Mouse (Mus musculus) right cerebral cortex, postnatal 25 days (tissue): ENCODE data around the gene Olfr322.
"Not testable (repeated sequence)": the region's sequence is repeated elsewhere in the genome, so short reads cannot be mapped to it uniquely, and the experiment has no call there.

Experiments
- DNase-seq: peaks from one replicate; pipeline ENCODE4 v3.0.0; 2022

Olfr322 gene

DNA sequence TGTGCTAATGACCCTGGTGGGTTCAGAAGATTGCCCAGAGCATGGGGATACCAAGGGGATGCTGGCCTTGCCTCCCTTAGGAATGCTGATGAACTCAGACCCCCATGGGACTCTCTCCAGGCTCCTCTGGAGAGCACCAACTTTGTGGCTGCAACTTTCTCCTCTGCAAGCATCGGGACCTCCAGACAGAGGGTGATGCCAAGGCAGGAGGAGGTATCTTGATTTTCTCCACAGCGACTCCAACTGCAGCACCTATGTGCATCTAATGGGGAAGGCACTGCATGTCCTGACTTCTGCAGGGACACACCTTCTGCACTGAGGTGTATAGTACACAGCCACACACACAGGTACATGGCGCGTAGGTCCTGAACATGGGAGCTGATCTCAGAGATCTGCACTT, at the start of gene Olfr322:
Olfr322 (plus strand) TSS at position 187 of the 400 bp plus-strand sequence.
- no peak for DNase-seq

DNA sequence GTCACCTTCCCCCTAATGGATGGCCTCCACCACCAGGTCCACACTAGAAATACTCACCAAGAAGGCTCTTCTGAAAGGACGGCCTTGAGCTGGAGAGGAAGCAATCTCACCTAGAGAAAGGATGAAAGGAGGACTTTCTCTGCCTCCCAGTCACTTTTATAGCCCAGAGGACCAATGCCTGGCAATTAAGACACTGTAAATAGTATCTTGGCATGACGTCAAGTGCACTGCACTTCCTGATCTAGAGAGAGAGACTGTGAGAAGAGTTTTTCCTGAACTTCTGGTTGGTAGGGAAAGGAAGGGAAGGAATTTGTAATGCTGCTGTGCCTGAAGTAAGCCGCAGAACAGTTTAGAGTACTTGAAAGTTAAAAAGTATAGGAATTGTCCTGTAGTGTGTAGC, 45.2 kb upstream of the Olfr322 start:
- no peak for DNase-seq

DNA sequence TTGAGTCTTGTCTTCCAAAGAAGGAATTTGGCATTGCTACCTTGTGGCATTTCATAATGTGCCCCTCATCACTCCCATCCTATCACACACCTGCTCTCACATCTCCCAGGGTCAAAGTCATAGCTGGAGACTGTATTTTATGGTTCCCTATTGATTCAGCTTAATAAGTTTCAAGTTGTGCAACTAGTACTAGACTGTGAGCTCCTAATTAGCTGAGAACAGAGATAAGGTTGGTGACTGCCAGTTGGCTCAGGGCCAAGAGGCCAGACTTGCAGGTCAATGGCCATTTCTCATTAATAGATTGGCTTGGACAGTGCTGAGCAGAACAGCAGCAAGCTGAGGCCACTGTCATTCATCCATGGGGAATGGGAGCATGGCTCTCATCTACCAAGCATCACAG, 44.1 kb upstream of the Olfr322 start:
- no peak for DNase-seq

DNA sequence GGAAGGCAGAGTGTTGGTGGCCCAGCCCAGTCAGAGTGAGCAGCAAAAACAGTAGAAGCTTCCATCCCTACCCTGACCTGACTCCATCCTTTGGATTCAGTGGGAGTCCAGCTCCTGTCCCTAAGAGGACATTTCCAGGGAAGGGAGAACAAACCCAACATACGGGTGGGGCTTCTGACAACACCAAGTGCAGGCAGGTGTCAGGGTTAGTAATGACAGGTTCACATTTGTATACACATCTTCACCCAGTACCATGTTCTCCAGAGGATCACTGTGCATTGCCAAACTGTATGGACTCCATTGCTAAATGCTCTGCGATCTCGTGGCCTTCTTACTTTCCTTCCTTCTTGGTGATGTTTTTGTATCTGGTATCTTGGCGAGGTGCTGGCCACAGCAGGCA, 42.6 kb upstream of the Olfr322 start, which contains the start of gene 2210407C18Rik:
2210407C18Rik (minus strand) TSS at position 101 of the 400 bp plus-strand sequence.
- no peak for DNase-seq

DNA sequence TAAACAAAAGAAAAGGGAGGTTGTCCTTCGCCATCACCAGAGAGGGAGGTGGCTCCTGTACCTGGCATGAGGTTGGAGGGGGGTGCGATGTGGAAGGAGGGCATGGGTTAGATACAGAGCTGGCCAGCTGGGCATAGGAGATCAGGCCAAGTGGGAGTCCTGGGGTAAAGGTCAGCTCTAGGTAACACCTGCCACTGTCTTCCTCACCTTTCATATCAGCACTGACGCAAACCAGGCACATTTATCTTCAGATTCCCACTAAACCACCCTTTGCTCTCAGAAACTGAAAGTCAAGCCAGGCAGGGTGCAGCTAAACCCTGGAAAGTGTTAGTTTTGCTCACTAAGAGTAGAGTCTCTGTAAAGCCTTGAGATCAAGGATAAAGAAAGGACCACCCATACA, 40.2 kb upstream of the Olfr322 start:
- DNase-seq, result no peak

DNA sequence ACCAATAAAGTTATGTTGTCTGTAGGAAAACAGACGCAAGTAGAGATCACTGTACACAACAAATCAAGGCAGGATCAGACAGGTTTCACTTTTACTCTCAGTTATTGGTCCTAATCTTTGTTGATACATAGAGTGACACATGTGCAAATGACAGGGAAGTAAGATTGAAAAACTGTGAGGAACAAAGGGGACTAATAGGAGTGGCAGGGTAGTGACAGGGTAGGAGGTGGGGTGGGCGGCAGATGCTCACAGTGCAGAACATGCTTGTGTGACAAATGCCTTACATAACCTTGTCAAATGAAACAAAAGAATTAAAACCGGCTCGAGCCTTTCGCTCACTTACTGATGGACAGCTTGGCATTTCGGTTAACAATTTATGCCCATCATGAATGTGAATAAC, 39.8 kb upstream of the Olfr322 start:
- no peak for DNase-seq

DNA sequence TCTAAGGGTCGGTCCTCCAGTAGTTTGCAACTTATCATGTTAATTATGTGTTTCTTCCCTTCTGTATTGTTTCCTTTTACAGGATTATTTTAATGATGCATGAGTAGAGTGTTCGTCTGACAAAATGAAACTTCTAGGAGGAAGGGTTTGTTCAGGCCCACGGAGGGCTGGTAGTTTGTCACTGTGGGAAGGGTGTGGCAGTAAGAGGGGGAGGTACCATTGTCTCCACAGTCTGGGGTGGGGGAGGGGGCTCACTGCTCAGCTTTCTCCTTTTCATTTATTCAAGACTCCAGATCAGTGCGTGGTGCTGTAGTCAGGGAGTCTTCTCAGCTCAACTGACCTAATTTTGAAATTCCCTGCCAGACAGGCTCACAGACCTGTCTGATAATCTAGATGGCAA, 32.4 kb upstream of the Olfr322 start:
- no peak for DNase-seq

DNA sequence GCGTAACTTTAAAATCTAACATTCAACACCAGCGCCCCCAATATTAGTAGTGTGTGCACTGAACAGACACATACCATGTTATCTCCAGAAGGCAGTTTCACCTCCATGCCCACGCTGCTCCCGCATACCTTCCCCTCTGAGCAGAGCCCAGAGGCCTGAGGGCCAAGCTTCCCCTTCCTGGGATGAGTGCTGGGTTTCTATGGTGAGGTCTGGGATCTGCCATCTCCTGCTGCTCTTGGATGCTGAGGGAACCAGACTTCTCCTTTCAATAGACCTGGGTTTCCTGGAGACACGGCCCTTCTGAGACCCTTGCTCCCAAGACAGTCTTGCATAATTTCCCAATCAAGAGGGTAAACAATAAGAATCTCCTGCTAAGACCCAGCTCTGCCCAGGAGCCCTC, 28.2 kb upstream of the Olfr322 start, which contains the start of gene Olfr323:
Olfr323 (minus strand) TSS at position 101 of the 400 bp plus-strand sequence.
- no peak for DNase-seq

DNA sequence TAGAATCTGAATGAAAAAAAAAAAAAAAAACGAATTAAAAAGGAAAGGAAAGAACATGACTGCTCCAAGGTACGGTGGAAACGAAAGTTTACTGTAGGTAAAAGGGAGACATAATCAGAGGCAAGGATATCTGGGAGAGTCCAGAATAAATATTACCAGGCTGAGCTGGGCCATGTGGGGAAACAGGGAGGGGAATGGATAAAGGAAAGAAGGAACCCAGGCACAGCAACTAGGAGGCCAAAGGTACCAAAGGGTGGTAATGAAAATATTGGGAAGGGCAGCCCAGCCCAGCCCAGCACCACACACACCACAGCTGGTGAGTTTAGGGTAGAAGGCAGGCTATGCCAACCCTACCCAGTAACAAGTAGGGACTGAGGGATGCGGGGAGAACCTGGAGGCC, 23.7 kb upstream of the Olfr322 start:
- no peak for DNase-seq

DNA sequence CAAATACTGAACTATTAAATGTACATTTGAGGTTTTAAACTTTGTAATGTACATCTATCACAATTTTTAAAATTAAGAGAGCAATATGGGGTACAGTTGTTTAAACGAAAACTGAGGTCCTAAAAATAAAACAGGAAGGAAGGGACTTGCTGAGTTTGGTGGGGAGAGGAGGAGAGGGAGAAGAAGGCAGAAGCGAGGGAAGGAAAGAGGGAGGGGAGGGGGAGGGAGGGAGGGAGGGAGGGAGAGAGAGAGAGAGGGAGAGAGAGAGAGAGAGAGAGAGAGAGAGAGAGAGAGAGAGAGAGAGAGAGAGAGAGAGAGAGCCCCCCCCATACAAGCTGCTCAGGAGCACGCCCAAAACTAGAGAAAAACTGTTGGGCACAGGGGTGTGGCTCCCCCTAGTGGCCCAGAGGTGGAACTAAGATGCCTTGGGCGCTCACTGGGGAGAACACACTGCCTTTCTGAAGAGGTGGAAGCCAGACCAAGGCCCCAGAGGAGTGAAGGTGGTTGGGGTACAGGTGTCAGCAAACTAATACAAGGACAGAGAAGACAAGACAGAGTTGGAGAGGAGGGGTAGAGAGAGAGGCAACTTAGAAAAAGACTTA, 22.1 kb upstream of the Olfr322 start:
- no peak for DNase-seq

DNA sequence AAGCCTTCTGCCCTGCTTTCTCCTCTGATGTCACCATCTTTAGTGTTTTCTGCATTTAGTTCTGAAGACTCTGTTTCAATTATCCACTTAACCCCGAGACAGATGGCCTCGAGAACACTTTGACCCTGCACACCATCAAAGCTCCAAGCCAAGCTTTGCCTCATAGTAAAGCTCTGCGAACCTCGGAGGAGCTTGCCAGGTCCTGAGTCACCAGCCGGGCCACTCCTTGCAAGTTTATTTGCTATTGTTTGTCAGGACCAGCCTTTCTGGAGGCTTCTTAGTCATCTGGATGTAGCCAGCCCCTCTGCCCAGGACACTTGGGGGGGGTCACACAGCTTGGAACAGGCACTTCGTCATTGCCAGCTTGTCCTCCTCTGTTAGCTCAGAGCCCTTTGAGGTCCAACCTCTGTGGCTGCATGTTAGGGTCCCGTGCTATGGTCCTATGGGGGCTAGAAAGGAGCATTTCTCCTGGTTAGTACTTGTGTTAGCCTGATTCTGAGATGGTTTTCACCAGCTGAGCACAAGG, 20.3 kb upstream of the Olfr322 start:
- DNase-seq, result no peak

DNA sequence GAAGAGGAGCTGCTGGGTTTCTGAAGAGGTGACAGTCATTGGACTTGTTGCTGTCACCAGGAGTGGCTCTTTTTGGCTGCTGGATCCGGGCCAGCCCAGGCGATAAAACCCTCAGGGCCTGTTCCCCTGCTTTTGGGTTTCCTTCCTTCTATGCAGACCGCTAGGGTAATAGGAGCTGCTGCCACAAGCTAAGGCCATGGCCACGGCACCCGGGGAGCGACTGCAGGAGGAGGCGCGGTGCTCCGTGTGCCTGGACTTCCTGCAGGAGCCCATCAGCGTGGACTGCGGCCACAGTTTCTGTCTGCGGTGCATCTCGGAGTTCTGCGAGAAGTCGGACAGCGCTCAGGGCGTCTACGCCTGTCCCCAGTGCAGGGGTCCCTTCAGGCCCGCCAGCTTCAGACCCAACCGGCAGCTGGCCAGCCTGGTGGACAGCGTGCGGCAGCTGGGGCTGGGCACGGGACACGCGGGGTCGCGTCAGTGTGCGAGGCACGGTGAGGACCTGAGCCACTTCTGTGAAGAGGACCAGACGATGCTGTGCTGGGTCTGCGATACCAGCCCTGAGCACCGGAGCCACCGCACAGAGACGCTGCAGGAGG, 18.2 kb upstream of the Olfr322 start, which contains the start of gene Trim58:
Trim58 (plus strand) TSS at position 194 of the 596 bp plus-strand sequence.
- DNase-seq, result no peak

DNA sequence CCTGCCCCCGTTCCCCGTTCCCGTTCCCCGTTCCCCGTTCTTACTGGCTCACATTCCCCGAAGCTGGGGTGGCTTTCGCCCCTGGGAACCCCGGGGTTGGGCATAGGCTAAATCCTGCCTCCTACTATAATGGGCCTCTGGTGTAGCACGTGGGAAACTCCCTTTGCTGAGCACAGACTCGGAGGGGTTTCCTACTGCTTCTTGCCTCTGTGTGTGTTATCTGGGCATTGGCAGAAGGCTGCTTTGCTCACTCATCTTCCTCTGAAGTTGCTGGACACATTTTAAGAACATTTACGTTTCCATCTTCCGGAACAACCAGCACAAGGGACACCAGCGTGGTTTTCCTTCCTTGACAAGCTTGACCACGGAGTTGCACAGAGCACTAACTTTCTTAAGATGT, 17.5 kb upstream of the Olfr322 start:
- DNase-seq, result no peak

DNA sequence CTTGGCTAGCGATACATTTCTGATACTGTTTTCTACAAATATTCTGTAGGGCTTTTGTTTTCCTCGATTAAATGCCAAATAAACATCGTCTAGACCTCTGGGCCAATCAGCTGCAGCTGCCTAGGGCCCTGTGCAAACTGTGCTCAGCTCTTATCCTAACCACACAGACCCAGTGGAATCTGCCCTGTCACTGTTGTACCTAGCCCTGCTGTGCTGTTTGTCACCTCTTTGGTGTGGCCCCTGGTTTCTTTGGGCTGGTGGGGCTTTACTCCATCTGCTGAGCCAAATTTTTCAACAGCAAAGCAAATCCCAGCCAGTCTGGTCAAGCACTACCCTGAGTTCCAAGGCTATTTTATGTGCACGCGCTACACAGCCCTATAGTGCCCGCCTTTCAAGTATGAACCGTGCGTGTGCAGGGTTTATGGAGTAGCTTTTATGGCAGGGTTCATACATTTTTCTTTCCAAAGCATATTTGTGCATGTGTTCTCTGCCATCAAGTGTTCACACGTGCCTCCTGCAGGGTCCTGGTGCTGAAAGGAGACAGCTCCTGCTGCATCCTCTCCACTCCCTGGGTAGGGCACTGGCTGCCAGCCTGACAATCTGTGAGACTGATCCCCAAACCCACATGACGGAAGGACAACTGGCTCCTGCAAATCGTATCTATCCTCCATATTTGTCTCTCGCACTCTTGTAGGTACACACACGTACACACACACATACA, 16.8 kb upstream of the Olfr322 start:
- DNase-seq, result no peak

DNA sequence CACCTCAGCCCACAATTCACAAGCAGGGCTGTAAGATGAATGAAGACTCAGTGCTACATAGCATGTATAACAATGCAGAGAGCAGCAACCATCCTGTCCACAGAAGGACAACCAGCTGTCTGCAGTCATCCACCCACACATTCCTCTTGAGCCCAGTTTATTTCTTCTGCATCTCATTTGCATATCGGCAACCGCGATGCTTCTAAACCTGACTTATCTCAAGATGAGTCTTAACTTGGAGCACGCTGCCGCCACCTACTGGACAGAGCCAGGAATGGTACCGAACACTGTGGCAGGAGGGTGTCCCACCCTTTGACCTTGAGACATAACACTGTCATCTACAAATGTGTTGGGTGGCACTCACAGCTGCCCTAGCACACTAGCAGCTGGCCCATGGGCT, 15.2 kb upstream of the Olfr322 start:
- DNase-seq, result no peak

DNA sequence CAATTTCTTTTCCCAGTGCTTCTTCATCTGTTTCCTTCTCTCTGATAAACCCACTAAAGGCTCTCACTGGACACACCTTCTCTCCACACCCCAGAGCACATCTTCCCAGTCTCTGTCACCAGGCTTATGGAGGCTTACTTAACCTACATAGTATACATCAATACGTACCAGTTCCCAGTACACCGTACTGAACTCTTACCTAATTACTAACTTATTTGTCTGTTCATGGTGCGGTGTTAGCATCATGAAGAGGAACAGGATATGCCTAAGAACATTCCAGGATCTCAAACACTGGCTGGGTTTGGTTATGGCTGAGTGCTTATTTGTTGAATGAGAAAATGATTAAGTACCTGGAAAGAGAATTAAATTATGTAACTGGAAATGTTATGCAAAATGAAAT, 3.4 kb upstream of the Olfr322 start:
- no peak for DNase-seq

DNA sequence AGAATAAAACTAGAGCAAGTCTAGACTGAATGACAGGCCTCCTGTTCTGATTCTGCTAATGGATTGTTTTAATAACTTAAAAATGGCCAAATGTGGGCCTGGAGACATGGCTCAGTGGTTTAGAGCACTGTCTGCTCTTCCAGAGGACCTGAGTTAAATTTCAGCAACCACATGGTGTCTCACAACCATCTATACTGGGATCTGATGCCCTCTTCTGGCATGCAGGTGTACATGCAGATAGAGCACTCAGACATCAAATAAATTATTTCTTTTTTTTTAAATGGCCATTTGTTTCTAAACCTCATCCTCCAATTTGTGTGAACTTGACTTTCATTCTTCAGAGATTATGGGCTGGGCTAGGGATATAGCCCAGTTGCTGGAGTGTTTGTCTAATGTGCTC, 10.7 kb downstream of the Olfr322 start:
- DNase-seq, result no peak

DNA sequence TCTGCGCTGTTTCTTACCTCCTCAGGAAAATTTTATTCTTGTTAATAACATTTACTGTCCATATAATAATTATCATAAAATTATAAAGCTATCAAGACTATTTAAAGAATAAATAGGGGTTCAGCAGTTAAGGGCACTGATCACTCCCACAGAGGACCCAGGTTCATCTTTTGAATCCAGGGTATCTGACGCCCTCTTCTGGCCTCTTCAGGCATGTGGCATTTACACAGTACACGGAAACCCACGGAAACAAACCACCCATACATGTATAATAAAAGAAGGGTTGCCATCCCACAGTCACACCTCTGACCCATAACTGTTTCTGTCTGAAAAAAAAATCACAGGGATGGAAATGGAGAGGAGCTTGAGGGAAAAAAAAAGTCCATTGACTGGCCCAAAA, 13.2 kb downstream of the Olfr322 start:
- DNase-seq, result no peak

DNA sequence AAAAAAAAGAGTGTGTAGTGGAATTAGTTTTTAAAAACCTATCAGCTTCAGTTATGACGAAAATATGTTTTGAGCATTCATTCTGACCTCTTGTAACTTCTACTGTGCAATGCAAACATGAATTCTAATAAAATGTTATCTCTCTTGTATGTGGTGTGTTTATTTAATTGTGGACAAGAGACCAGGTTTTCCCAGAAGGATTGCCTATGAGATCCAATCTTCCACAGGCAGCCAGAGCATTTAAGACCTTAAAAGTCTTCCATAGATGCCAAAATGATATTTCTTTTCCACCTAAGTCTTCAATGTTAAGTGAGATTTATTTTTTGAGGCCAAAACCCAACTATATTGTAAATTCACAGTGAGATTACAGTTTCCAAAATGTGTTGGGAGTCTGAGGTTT, 22.2 kb downstream of the Olfr322 start, which contains the start of gene Olfr320:
Olfr320 (plus strand) TSS at position 301 of the 400 bp plus-strand sequence.
- DNase-seq, result no peak

DNA sequence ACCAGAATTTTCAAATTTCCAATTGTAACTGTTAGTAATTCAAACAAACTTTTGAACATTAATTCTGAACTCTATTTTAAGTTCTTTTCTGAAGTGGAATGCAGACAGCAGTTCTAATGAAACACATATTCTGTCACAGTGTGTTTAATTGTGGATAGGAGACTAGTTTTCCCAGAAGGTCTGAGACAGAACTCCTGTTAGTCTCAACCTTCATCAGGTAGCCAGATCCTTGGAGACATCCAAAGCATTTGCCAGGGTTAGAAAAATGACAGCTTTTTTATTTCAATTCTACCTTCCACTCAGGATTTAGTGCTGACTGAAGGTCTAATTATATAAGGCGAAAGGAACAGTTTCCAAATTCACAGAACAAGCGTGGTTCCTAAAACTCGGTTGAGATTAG, 40.3 kb downstream of the Olfr322 start, which contains the start of gene Olfr319:
Olfr319 (plus strand) TSS at position 301 of the 400 bp plus-strand sequence.
- no peak for DNase-seq

DNA sequence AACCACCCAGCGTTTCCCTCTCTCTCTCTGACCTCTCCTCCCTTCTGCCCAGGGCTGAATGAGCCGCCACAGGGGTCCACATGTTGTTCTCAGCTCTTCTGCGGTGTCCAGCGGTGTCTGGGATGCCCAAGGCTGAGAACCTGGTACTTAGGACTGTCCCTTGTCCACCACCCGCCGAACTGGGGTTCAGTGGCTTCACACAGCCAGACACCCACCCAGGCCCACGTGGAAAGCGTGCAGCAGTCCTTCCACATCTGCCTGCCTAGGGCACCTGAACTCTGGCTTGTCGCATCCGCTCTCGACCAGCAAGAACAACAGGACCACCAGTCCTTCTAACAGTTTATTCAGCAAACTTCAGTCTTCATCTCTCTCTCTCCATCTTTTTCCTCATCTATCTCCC, 50.5 kb downstream of the Olfr322 start:
- no peak for DNase-seq

DNA sequence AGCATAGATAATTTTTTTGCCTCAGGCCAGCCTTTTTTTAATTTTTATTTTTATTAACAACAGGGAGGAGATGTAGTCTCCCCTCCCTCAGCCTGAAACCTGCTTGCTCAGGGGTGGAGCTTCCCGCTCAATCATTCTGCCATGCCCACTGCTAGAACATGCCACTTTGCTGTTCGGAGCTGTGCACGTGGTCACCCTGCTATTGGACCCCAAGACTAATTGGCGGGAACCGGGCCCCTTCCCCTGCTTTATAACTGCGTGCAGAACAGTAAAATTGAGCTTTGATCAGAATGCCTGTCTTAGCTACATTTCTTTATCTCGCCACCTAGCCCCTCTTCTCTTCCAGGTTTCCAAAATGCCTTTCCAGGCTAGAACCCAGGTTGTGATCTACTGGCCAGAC, 59.1 kb downstream of the Olfr322 start:
- DNase-seq, result not testable (repeated sequence)
